Mouse (Mus musculus) midbrain, embryonic 11.5 days (tissue): ENCODE measurements around the gene Tesk2. TPM values are rescaled to one million over a fixed set of nuclear protein-coding genes. Genes with fewer than 3 reads are reported as not detected.

Experiments
- ATAC-seq: fragments of 200-750 bp; cut with Nextera tagmentation; 2 replicates; pipeline ENCODE4 v1.8.0; 2017; ENCODE audit warnings: moderate TSS enrichment, moderate library complexity; ENCODE audit not compliant: low FRiP score
- DNase-seq: peaks from one replicate; pipeline ENCODE4 v3.0.0; 2015; ENCODE audit warnings: low spot score; ENCODE audit errors: missing footprints
- H3K27ac ChIP-seq: fragments of 300-500 bp; sonication (generic); 2 replicates; pipeline ENCODE4 v1.5.1; 2014; ENCODE audit warnings: low read depth, low read length
- H3K27me3 ChIP-seq: fragments of 300-500 bp; sonication (generic); 2 replicates; pipeline ENCODE4 v1.6.1; 2014; ENCODE audit warnings: mild to moderate bottlenecking, low read length, moderate library complexity, mixed read lengths; ENCODE audit not compliant: control insufficient read depth, insufficient read depth
- H3K36me3 ChIP-seq: fragments of 300-500 bp; sonication (generic); 2 replicates; pipeline ENCODE4 v1.6.1; 2014; ENCODE audit warnings: mild to moderate bottlenecking, low read length, moderate library complexity, mixed read lengths; ENCODE audit not compliant: control insufficient read depth, insufficient read depth
- H3K4me1 ChIP-seq: fragments of 300-500 bp; sonication (generic); 2 replicates; pipeline ENCODE4 v1.6.1; 2014; ENCODE audit warnings: low read length; ENCODE audit not compliant: control insufficient read depth, insufficient read depth
- H3K4me2 ChIP-seq: fragments of 300-500 bp; sonication (generic); 2 replicates; pipeline ENCODE4 v1.6.1; 2014; ENCODE audit warnings: mild to moderate bottlenecking, moderate library complexity
- H3K4me3 ChIP-seq: fragments of 300-500 bp; sonication (generic); 2 replicates; pipeline ENCODE4 v1.5.1; 2014; ENCODE audit warnings: low read depth, low read length
- H3K9ac ChIP-seq: fragments of 300-500 bp; sonication (generic); 2 replicates; pipeline ENCODE4 v1.6.1; 2014; ENCODE audit warnings: low read length
- H3K9me3 ChIP-seq: fragments of 300-500 bp; sonication (generic); 2 replicates; pipeline ENCODE4 v1.6.1; 2016; ENCODE audit warnings: low read length; ENCODE audit not compliant: control insufficient read depth
- WGBS: fragments of 180-500 bp; shearing (Covaris S2); extraction: QIAGEN DNeasy Blood & Tissue Kit; methylation state at CpG from one replicate; pipeline ENCODE4 v1.1.7; 2014; 5-methylcytosine and 5-hydroxymethylcytosine counted together
- polyA plus RNA-seq: library from polyadenylated mRNA; unstranded; fragments of >200 nt; fragmentation: Nextera tagmentation; extraction: Ambion mirVana; gene quantifications from 2 replicates; pipeline ENCODE4 v1.2.1, GENCODE M21; 2014

Tesk2 gene
- polyA plus RNA-seq, 1 experiment from 2014 or later, result 6.1 TPM

DNA sequence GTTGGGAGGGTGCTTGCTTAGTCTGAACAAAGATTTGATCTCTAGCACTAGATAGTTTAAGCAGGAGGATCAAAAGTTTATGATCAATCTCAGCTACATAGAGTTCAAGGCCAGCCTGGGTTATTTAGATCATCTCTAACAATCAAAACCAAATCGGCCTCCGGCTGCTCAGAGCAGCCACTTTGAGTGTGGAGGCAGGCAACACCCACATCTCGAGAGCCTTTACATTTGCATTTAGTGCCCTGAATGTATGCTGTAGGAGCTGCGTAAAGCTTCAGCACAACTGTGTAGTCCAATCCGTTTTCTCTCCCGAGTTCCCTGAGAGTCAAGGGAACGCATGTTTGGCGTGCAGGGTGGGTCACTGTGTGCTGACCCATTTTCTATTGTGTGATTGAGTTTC is 71.7 kb downstream of the Tesk2 start:
- no peak overlapping the region for H3K27ac ChIP-seq
- no peaks in the 10 kb centered on the region for H3K27me3 ChIP-seq
- 86% methylated on average over 8 of the region's 8 CpGs for WGBS
- H3K9me3 ChIP-seq, result no peaks in the 10 kb centered on the region
- DNase-seq, result no peak
- no peaks in the 10 kb centered on the region for H3K4me1 ChIP-seq
- no peak overlapping the region for H3K9ac ChIP-seq
- ATAC-seq, result no peak
- no peak overlapping the region for H3K4me2 ChIP-seq
- no peak overlapping the region for H3K4me3 ChIP-seq
- no peaks in the 10 kb centered on the region for H3K36me3 ChIP-seq

- Histone ChIP-seq H3K4me2 (no peak overlapping the region), H3K27me3 (no peaks in the 10 kb centered on the region), H3K9me3 (no peaks in the 10 kb centered on the region), H3K9ac (no peak overlapping the region), H3K4me1 (no peaks in the 10 kb centered on the region), H3K27ac (no peak overlapping the region), H3K36me3 (no peaks in the 10 kb centered on the region), H3K4me3 (no peak overlapping the region)
- 82% methylated on average over 2 of the region's 2 CpGs for WGBS
- DNase-seq, result no peak
- ATAC-seq, result no peak
Observed at GRCm38 (mm10) chr4:116794273-116794672, 73.5 kb downstream of the Tesk2 start.

- Histone ChIP-seq H3K27me3 (no peaks in the 10 kb centered on the region), H3K4me1 (no peaks in the 10 kb centered on the region), H3K27ac (no peak overlapping the region), H3K9me3 (no peaks in the 10 kb centered on the region), H3K4me3 (no peak overlapping the region), H3K4me2 (no peak overlapping the region), H3K9ac (no peak overlapping the region), H3K36me3 (no peaks in the 10 kb centered on the region)
- WGBS, result 70% methylated on average over 1 of the region's 1 CpGs
- DNase-seq, result no peak
- no peak for ATAC-seq
Observed at GRCm38 (mm10) chr4:116796442-116797110, 75.8 kb downstream of the Tesk2 start.

- Histone ChIP-seq H3K4me3 (no peak overlapping the region), H3K4me1 (no peaks in the 10 kb centered on the region), H3K27me3 (no peaks in the 10 kb centered on the region), H3K9me3 (no peaks in the 10 kb centered on the region), H3K36me3 (peaks cover 3% of the 10 kb centered on the region; the same call in 1 of the 2 replicates), H3K27ac (no peak overlapping the region), H3K9ac (no peak overlapping the region), H3K4me2 (no peak overlapping the region)
- ATAC-seq (no peak), DNase-seq (no peak)
- 43% methylated on average over 5 of the region's 5 CpGs for WGBS
Observed at GRCm38 (mm10) chr4:116799901-116800300, 79.2 kb downstream of the Tesk2 start.

GRCm38 (mm10) chr4:116807197-116808129 is 86.7 kb downstream of the Tesk2 start, which contains the start of the genes Toe1 and Mutyh:
Gene Toe1, minus strand, starts transcription at chr4:116807640.
Gene Mutyh, plus strand, starts transcription at chr4:116807723.
- Histone ChIP-seq H3K9me3 (no peaks in the 10 kb centered on the region), H3K4me1 (peaks cover 7% of the 10 kb centered on the region), H3K4me2 (peak within 1 kb of the TSS; percentile 67), H3K9ac (peak within 1 kb of the TSS; percentile 89), H3K4me3 (peak within 1 kb of the TSS; percentile 40), H3K36me3 (peaks cover 4% of the 10 kb centered on the region; the same call in 1 of the 2 replicates), H3K27ac (peak within 1 kb of the TSS; percentile 52; the same call in 1 of the 2 replicates), H3K27me3 (no peaks in the 10 kb centered on the region)
- WGBS, result under 1% methylated on average over 58 of the region's 58 CpGs
- peak; percentile 99 for DNase-seq
- ATAC-seq, result peak; percentile 99

DNA sequence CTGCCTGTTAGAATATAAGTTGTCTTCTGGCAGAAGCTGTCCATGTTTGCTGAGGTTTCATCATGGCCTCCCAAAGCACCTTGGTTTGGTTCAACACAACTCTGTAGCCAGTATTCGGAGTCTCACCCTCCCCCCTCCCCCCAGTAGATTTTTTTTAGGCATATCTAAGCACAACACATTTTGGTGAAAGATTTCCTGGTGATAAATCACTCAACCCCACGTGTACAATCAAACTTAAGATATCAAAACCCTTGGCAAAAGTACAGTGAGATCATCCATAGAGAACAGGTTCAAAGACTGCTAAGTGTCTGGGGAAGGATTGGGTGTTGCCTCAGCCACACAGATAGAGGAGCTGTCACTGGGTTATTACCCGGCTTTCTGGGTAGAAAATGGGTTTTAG is 90.3 kb downstream of the Tesk2 start:
- Histone ChIP-seq H3K27me3 (no peaks in the 10 kb centered on the region), H3K9me3 (no peaks in the 10 kb centered on the region), H3K27ac (no peak overlapping the region), H3K36me3 (no peaks in the 10 kb centered on the region), H3K4me2 (no peak overlapping the region), H3K4me1 (peaks cover 7% of the 10 kb centered on the region), H3K4me3 (no peak overlapping the region), H3K9ac (no peak overlapping the region)
- no peak for ATAC-seq
- 79% methylated on average over 3 of the region's 3 CpGs for WGBS
- DNase-seq, result no peak

DNA sequence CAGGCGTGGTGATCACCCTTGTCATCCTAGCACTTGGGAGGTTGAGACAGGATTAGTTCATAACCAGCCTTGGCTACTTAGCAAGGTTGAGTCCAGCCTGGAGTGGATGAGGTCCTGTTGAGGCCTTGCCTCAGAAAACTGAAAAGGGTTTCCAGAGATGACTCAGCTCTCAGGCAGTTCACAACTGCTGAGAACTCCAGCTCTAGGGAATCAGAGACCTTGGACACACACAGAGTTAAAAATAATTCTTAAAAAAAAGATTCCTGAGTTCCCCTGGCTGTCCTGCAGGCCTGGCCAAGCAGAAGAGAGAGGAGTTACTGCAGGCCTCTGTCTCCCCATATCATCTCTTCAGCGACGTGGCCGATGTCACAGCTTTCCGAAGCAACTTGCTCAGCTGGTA is 94.5 kb downstream of the Tesk2 start:
- Histone ChIP-seq H3K9me3 (no peaks in the 10 kb centered on the region), H3K36me3 (0 out of 2 replicates have a peak, but pooled peaks cover 3% of the 10 kb centered on the region), H3K4me2 (no peak overlapping the region), H3K4me3 (no peak overlapping the region), H3K27me3 (peaks cover 6% of the 10 kb centered on the region), H3K27ac (no peak overlapping the region), H3K4me1 (no peaks in the 10 kb centered on the region; the same call in 1 of the 2 replicates), H3K9ac (no peak overlapping the region)
- WGBS, result 87% methylated on average over 5 of the region's 5 CpGs
- DNase-seq (no peak), ATAC-seq (no peak)

DNA sequence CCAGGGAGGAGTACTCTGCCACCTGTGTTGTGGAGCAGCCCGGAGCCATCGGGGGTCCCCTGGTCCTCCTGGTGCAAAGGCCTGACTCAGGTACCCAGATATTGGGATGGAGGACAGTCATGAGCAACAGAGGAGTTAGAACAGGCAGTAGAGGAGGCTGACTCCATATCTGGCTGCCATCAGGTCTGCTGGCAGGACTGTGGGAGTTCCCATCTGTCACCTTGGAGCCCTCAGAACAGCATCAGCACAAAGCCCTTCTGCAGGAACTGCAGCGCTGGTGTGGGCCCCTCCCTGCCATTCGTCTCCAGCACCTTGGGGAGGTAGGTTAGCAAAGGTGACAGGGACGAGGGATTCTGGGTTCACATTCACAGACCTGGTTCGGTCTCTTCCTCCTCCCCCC is 96.7 kb downstream of the Tesk2 start:
- peaks cover 14% of the 10 kb centered on the region for H3K27me3 ChIP-seq
- H3K9me3 ChIP-seq, result no peaks in the 10 kb centered on the region
- no peak overlapping the region for H3K4me2 ChIP-seq
- peaks cover 8% of the 10 kb centered on the region for H3K4me1 ChIP-seq
- 93% methylated on average over 6 of the region's 6 CpGs for WGBS
- no peak overlapping the region for H3K4me3 ChIP-seq
- H3K36me3 ChIP-seq, result 0 out of 2 replicates have a peak, but pooled peaks cover 3% of the 10 kb centered on the region
- DNase-seq, result no peak
- H3K27ac ChIP-seq, result no peak overlapping the region
- ATAC-seq, result no peak
- H3K9ac ChIP-seq, result no peak overlapping the region
